Mouse (Mus musculus) embryonic facial prominence, embryonic 13.5 days (tissue): ENCODE data around the gene H2-T23. TPM values are rescaled to one million over a fixed set of nuclear protein-coding genes. Genes with fewer than 3 reads are reported as not detected.
"Not testable (repeated sequence)": the region's sequence is repeated elsewhere in the genome, so short reads cannot be mapped to it uniquely, and the experiment has no call there.

Experiments
- ATAC-seq: fragments of 200-750 bp; cut with Nextera tagmentation; 2 replicates; pipeline ENCODE4 v1.8.0; 2017; ENCODE audit warnings: low read depth; ENCODE audit not compliant: insufficient number of reproducible peaks, insufficient read depth, low FRiP score, low TSS enrichment
- H3K27ac ChIP-seq: fragments of 300-500 bp; sonication (generic); 2 replicates; pipeline ENCODE4 v1.5.1; 2015; ENCODE audit warnings: moderate library complexity, mild to moderate bottlenecking, inconsistent platforms
- H3K27me3 ChIP-seq: fragments of 300-500 bp; sonication (generic); 2 replicates; pipeline ENCODE4 v1.6.1; 2015; ENCODE audit warnings: mild to moderate bottlenecking, inconsistent platforms
- H3K36me3 ChIP-seq: fragments of 300-500 bp; sonication (generic); 2 replicates; pipeline ENCODE4 v1.6.1; 2015; ENCODE audit warnings: mild to moderate bottlenecking, inconsistent platforms
- H3K4me1 ChIP-seq: fragments of 300-500 bp; sonication (generic); 2 replicates; pipeline ENCODE4 v1.6.1; 2015; ENCODE audit warnings: inconsistent platforms
- H3K4me2 ChIP-seq: fragments of 300-500 bp; sonication (generic); 2 replicates; pipeline ENCODE4 v1.6.1; 2015; ENCODE audit warnings: moderate library complexity, mild to moderate bottlenecking, inconsistent platforms
- H3K4me3 ChIP-seq: fragments of 300-500 bp; sonication (generic); 2 replicates; pipeline ENCODE4 v1.5.1; 2015; ENCODE audit warnings: mild to moderate bottlenecking, inconsistent platforms
- H3K9ac ChIP-seq: fragments of 300-500 bp; sonication (generic); 2 replicates; pipeline ENCODE4 v1.6.1; 2015; ENCODE audit warnings: mild to moderate bottlenecking, inconsistent platforms
- H3K9me3 ChIP-seq: fragments of 300-500 bp; sonication (generic); 2 replicates; pipeline ENCODE4 v1.6.1; 2016; ENCODE audit warnings: inconsistent platforms
- WGBS: fragments of 180-500 bp; shearing (Covaris S2); methylation state at CpG from one replicate; pipeline ENCODE4 v1.1.7; 2015; ENCODE audit warnings: mixed read lengths; 5-methylcytosine and 5-hydroxymethylcytosine counted together
- polyA plus RNA-seq: library from polyadenylated mRNA; unstranded; fragments of >200 nt; fragmentation: Nextera tagmentation; extraction: Ambion mirVana; gene quantifications from 2 replicates; pipeline ENCODE4 v1.2.1, GENCODE M21; 2015

H2-T23 gene
- polyA plus RNA-seq, 1 experiment from 2014 or later: 18.8 TPM

GRCm38 (mm10) chr17:36021309-36021708 is 11.3 kb downstream of the H2-T23 start:
- no peak overlapping the region for H3K27ac ChIP-seq
- peaks cover 14% of the 10 kb centered on the region; the same call in 1 of the 2 replicates for H3K4me1 ChIP-seq
- H3K4me2 ChIP-seq: no peak overlapping the region
- no peaks in the 10 kb centered on the region for H3K9me3 ChIP-seq
- ATAC-seq: no peak
- H3K27me3 ChIP-seq: no peaks in the 10 kb centered on the region
- H3K36me3 ChIP-seq: no peaks in the 10 kb centered on the region
- no peak overlapping the region for H3K9ac ChIP-seq
- WGBS: 92% methylated on average over 1 of the region's 1 CpGs
- H3K4me3 ChIP-seq: no peak overlapping the region

DNA sequence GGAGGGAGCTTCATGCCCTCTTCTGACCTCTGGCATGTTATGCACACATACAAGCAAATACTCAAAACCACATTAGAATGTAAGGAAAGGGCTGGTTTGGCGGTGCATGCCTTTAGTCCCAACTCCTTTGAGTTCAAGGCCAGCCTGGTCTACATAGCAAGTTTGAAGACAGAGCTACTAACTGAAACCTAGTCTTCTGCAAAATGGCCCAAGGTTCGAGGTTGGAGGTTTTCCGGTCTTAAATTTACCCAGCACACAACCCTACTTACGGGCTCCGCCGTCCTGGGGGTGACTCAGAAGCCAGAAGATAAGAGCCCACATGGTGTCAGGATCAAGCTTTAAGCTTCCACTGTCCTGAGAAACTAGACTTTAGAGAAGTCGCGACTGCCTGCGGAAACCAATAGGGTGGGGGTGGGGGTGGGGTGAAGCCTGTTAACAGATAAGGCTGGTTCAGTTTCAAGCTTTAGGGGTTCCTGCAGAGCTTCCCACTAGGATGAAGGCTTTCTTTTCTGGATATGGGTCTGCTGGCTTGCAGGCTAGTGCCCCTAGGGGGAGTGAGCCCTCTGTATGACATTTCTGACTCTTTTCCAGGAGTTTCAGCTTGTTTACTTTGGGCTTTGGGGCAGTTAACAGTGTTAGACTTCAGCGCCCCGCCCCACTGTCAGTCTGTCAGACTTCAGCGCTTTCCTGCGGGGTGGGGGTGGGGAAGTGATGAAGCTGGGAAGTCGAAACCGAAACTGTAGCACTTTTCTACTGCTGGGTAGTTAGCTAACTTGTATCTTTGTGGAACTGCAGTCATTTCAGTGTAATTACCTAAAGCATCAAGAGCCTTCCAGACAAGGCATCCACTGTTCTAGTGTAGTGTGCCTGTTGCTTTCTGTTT is 12.2 kb downstream of the H2-T23 start, which contains the start of gene H2-T24:
Gene H2-T24 (minus strand): TSS at position 370 of the 883 bp plus-strand sequence.
- Histone ChIP-seq H3K27ac (no peak within 1 kb of the TSS; the same call in 1 of the 2 replicates), H3K36me3 (peaks cover 5% of the 10 kb centered on the region), H3K9me3 (no peaks in the 10 kb centered on the region), H3K4me2 (peak within 1 kb of the TSS; percentile 43), H3K27me3 (no peaks in the 10 kb centered on the region), H3K9ac (0 out of 2 replicates have a peak within 1 kb of the TSS, but pooled peaks have one; percentile 16), H3K4me1 (peaks cover 14% of the 10 kb centered on the region; the same call in 1 of the 2 replicates), H3K4me3 (peak within 1 kb of the TSS; percentile 10; the same call in 1 of the 2 replicates)
- WGBS: 39% methylated on average over 15 of the region's 15 CpGs
- no peak for ATAC-seq

- Histone ChIP-seq H3K9ac (no peak overlapping the region), H3K27ac (no peak overlapping the region)
Measured at GRCm38 (mm10) chr17:36019519-36019918, 13.1 kb downstream of the H2-T23 start.

GRCm38 (mm10) chr17:36018979-36019378 is 13.7 kb downstream of the H2-T23 start:
- H3K4me2 ChIP-seq: no peak overlapping the region
- no peak overlapping the region for H3K4me3 ChIP-seq
- ATAC-seq: no peak
- 62% methylated on average over 2 of the region's 2 CpGs for WGBS
- no peak overlapping the region for H3K9ac ChIP-seq
- H3K27ac ChIP-seq: no peak overlapping the region
- H3K27me3 ChIP-seq: no peaks in the 10 kb centered on the region
- H3K9me3 ChIP-seq: no peaks in the 10 kb centered on the region
- peaks cover 19% of the 10 kb centered on the region for H3K36me3 ChIP-seq
- H3K4me1 ChIP-seq: peaks cover 12% of the 10 kb centered on the region; the same call in 1 of the 2 replicates

More at GRCm38 (mm10) chr17:36019519-36019918, 13.1 kb downstream of the H2-T23 start:
- H3K4me2 ChIP-seq: no peak overlapping the region
- no peak overlapping the region for H3K4me3 ChIP-seq
- H3K9me3 ChIP-seq: no peaks in the 10 kb centered on the region
- ATAC-seq: no peak
- peaks cover 14% of the 10 kb centered on the region for H3K36me3 ChIP-seq
- H3K4me1 ChIP-seq: peaks cover 14% of the 10 kb centered on the region; the same call in 1 of the 2 replicates
- 68% methylated on average over 3 of the region's 3 CpGs for WGBS
- no peaks in the 10 kb centered on the region for H3K27me3 ChIP-seq

DNA sequence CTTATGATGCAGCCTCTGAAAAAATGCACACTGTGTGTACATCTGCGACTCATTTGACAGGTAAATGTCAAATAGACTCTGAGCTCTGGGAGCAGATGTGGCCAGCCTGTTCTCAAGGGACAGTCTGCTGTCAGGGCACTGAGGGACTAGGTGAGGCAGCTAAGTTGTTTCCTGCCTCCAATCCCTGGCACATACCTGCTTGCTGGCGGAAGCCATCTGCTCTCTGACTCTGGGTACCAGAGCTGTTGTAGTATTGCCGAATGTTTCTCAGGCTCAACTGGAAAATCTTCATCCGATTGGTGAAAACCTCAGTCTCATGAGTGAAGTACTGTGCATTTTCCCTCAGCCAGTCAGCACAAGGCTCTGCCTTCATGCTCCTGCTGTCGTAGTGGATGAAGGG is 15.6 kb downstream of the H2-T23 start:
- Histone ChIP-seq H3K4me3 (no peak overlapping the region), H3K4me2 (no peak overlapping the region), H3K36me3 (peaks cover 19% of the 10 kb centered on the region), H3K4me1 (peaks cover 3% of the 10 kb centered on the region; the same call in 1 of the 2 replicates), H3K9me3 (no peaks in the 10 kb centered on the region), H3K27ac (no peak overlapping the region), H3K27me3 (no peaks in the 10 kb centered on the region), H3K9ac (no peak overlapping the region)
- no peak for ATAC-seq
- 88% methylated on average over 5 of the region's 5 CpGs for WGBS

DNA sequence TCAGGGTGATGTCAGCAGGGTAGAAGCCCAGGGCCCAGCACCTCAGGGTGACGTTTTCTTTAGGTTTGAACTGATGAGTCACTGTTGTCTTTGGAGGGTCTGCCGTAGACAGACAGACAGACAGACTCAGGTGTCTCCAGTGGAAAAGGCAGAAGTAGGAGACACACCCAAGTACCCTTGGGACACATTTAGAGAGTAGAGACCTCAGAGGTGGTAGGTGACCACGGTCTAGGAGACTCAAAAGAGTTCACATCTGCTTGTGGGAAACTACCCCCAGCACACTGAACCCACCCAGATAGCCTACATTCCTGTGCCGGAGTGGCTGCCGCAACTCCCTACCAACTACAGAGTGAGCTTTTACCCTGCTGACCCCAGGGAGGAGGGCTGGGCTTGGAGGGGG is 17.7 kb downstream of the H2-T23 start:
- ATAC-seq: no peak
- Histone ChIP-seq H3K4me1 (no peaks in the 10 kb centered on the region), H3K27ac (no peak overlapping the region), H3K4me2 (no peak overlapping the region), H3K27me3 (no peaks in the 10 kb centered on the region), H3K4me3 (no peak overlapping the region), H3K9me3 (no peaks in the 10 kb centered on the region), H3K36me3 (peaks cover 19% of the 10 kb centered on the region), H3K9ac (no peak overlapping the region)
- 95% methylated on average over 5 of the region's 5 CpGs for WGBS

GRCm38 (mm10) chr17:36004409-36004808 is 28.2 kb downstream of the H2-T23 start:
- not testable (repeated sequence) for H3K4me2 ChIP-seq, H3K27me3 ChIP-seq, H3K9me3 ChIP-seq, ATAC-seq, H3K4me3 ChIP-seq, H3K9ac ChIP-seq, H3K36me3 ChIP-seq, H3K27ac ChIP-seq, H3K4me1 ChIP-seq
- WGBS: 95% methylated on average over 7 of the region's 7 CpGs

GRCm38 (mm10) chr17:36003331-36003730 is 29.3 kb downstream of the H2-T23 start:
- Histone ChIP-seq H3K27ac (no peak overlapping the region), H3K9me3 (no peaks in the 10 kb centered on the region), H3K4me1 (no peaks in the 10 kb centered on the region), H3K9ac (no peak overlapping the region), H3K4me3 (no peak overlapping the region), H3K4me2 (no peak overlapping the region), H3K36me3 (peaks cover 5% of the 10 kb centered on the region), H3K27me3 (no peaks in the 10 kb centered on the region)
- no peak for ATAC-seq
- 90% methylated on average over 7 of the region's 7 CpGs for WGBS

- Histone ChIP-seq H3K9me3 (no peaks in the 10 kb centered on the region), H3K9ac (no peak overlapping the region), H3K27ac (no peak overlapping the region), H3K4me1 (peaks cover 7% of the 10 kb centered on the region; the same call in 1 of the 2 replicates), H3K36me3 (peaks cover 5% of the 10 kb centered on the region), H3K27me3 (no peaks in the 10 kb centered on the region), H3K4me3 (no peak overlapping the region), H3K4me2 (no peak overlapping the region)
- ATAC-seq: no peak
- 94% methylated on average over 6 of the region's 6 CpGs for WGBS
Measured at GRCm38 (mm10) chr17:36001966-36002365, 30.7 kb downstream of the H2-T23 start.

DNA sequence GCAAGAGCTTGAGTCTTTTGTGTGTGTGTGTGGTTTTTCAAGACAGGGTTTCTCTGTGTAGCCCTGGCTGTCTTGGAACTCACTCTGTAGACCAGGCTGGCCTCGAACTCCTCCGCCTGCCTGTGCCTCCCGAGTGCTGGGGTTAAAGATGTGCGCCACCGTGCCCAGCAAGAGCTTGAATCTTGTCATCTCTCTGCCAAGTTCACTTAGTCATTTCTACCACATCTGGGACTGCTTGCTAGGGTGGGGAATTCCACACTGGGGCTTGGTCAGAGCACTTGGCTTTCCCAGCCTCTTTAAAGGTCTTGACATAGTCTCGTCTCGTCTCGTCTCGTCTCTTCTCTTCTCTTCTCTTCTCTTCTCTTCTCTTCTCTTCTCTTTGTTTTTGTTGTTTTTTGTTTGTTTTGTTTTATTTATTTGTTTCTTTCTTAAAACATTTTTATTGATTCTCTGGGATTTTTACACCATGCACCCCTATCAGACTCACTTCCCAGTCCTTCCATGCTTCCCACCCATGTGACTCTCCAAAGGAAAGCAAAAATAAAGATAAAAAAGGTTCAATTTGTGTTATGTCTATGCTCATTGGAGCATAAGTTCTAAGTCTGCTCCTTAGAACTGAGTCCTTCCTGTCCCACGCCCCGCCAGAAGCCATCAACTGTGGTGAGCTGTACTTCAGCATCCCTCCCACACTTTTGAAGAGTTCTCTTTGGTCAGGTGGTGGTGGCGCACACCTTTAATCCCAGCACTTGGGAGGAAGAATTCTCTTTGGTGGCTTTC is 31.3 kb downstream of the H2-T23 start:
- no peak overlapping the region for H3K4me2 ChIP-seq
- no peaks in the 10 kb centered on the region for H3K27me3 ChIP-seq
- H3K36me3 ChIP-seq: no peaks in the 10 kb centered on the region
- no peaks in the 10 kb centered on the region for H3K9me3 ChIP-seq
- H3K4me1 ChIP-seq: peaks cover 7% of the 10 kb centered on the region; the same call in 1 of the 2 replicates
- no peak overlapping the region for H3K4me3 ChIP-seq
- no peak overlapping the region for H3K9ac ChIP-seq
- no peak for ATAC-seq
- 94% methylated on average over 12 of the region's 12 CpGs for WGBS
- H3K27ac ChIP-seq: no peak overlapping the region

DNA sequence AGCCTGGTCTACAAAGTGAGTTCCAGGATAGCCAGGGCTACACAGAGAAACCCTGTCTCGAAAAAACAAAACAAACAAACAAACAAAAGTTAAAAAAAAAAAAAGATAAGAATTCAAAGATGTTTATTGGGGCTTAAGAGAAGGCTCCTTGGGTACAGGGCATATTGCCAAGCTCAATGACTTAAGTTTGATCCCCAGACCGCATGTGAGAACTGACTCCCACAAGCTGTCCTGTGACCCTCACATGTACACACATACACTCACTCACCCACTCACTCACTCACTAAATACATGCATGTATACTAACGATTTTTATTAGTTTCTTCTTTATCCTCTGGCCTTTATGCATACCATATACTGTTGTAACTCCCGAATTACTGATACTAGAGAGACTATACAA is 32.3 kb downstream of the H2-T23 start:
- no peak overlapping the region for H3K9ac ChIP-seq
- H3K27ac ChIP-seq: no peak overlapping the region
- no peaks in the 10 kb centered on the region for H3K36me3 ChIP-seq
- WGBS: 91% methylated on average over 4 of the region's 4 CpGs
- no peak for ATAC-seq
- no peak overlapping the region for H3K4me3 ChIP-seq
- no peaks in the 10 kb centered on the region for H3K27me3 ChIP-seq
- H3K4me1 ChIP-seq: peaks cover 14% of the 10 kb centered on the region
- no peak overlapping the region for H3K4me2 ChIP-seq
- no peaks in the 10 kb centered on the region for H3K9me3 ChIP-seq
